Mouse (Mus musculus): ENCODE data around the gene Ccn2. TPM values are rescaled to one million over a fixed set of nuclear protein-coding genes. Genes with fewer than 3 reads are reported as not detected.
A peak's percentile ranks its signal among the peaks of the same experiment; 100 is the strongest.

Gene Ccn2
- polyA plus RNA-seq, 1 experiment from 2014 or later = 17.1 TPM

- Histone ChIP-seq H3K9ac (no peak overlapping the region), H3K9me3 (no peaks in the 10 kb centered on the region), H3K36me3 (no peaks in the 10 kb centered on the region), H3K4me3 (no peak overlapping the region), H3K4me1 (peaks cover 14% of the 10 kb centered on the region), H3K27ac (no peak overlapping the region), H3K27me3 (no peaks in the 10 kb centered on the region), H3K4me2 (replicated peaks) (no peak overlapping the region)
- no peak for ATAC-seq (ENCODE audit: low FRiP score, low read depth)
- WGBS = 77% methylated on average over 9 of the region's 9 CpGs
These were observed 39.0 kb downstream of the Ccn2 start for GRCm38 (mm10) chr10:24634288-24634687.

DNA sequence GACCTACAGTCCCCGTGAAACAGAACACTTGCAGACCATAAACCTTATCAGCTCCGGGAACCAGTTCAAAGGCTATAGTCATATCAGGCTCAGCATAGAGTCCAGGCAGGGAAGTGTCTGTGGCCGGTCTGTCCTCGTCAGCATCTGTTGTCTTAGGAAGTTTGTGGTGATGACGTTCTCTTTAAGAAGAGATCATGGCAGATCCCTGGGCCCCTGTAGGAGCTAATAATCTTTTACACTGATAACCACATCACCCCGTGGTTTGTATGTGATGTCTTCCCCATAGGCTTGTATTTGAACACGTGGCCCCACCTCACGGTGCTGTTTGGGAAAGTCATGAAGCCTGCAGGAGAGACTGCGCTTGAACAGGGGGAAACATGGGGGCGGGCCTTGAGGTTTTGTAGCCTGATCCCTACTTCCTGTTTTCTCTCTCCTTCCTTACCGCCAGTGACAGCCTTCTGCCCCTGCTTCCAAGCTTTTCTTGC is 40.1 kb downstream of the Ccn2 start:
- Histone ChIP-seq H3K4me1 (peaks cover 21% of the 10 kb centered on the region), H3K4me2 (replicated peaks) (no peak overlapping the region), H3K9ac (no peak overlapping the region), H3K27ac (no peak overlapping the region), H3K27me3 (no peaks in the 10 kb centered on the region), H3K36me3 (no peaks in the 10 kb centered on the region), H3K4me3 (no peak overlapping the region), H3K9me3 (no peaks in the 10 kb centered on the region)
- 66% methylated on average over 11 of the region's 11 CpGs for WGBS
- no peak; the same call in 1 of the 2 replicates for ATAC-seq (ENCODE audit: low FRiP score, low read depth)

- 89% methylated on average over 10 of the region's 10 CpGs for WGBS
- Histone ChIP-seq H3K4me3 (no peak overlapping the region), H3K27ac (no peak overlapping the region), H3K4me1 (peaks cover 23% of the 10 kb centered on the region), H3K9me3 (no peaks in the 10 kb centered on the region), H3K27me3 (no peaks in the 10 kb centered on the region), H3K9ac (no peak overlapping the region), H3K4me2 (replicated peaks) (no peak overlapping the region), H3K36me3 (no peaks in the 10 kb centered on the region)
- ATAC-seq (ENCODE audit: low FRiP score, low read depth) = no peak
These were observed 40.6 kb downstream of the Ccn2 start for GRCm38 (mm10) chr10:24635884-24636283.

- H3K36me3 ChIP-seq = no peaks in the 10 kb centered on the region
- no peak overlapping the region for H3K4me3 ChIP-seq
- H3K4me2 ChIP-seq (replicated peaks) = no peak overlapping the region
- H3K27ac ChIP-seq = no peak overlapping the region
- peaks cover 24% of the 10 kb centered on the region for H3K4me1 ChIP-seq
- 87% methylated on average over 2 of the region's 2 CpGs for WGBS
- H3K9ac ChIP-seq = no peak overlapping the region
- no peak for ATAC-seq (ENCODE audit: low FRiP score, low read depth)
- H3K9me3 ChIP-seq = no peaks in the 10 kb centered on the region
- H3K27me3 ChIP-seq = no peaks in the 10 kb centered on the region
These were observed 41.7 kb downstream of the Ccn2 start for GRCm38 (mm10) chr10:24636986-24637385.

GRCm38 (mm10) chr10:24638306-24639070 is 43.2 kb downstream of the Ccn2 start:
- 42% methylated on average over 10 of the region's 10 CpGs for WGBS
- no peaks in the 10 kb centered on the region for H3K27me3 ChIP-seq
- no peaks in the 10 kb centered on the region for H3K9me3 ChIP-seq
- peaks cover 24% of the 10 kb centered on the region for H3K4me1 ChIP-seq
- H3K27ac ChIP-seq = no peak overlapping the region
- ATAC-seq (ENCODE audit: low FRiP score, low read depth) = no peak
- H3K4me3 ChIP-seq = no peak overlapping the region
- H3K4me2 ChIP-seq (replicated peaks) = no peak overlapping the region
- no peak overlapping the region for H3K9ac ChIP-seq
- no peaks in the 10 kb centered on the region for H3K36me3 ChIP-seq

GRCm38 (mm10) chr10:24639596-24639995 is 44.4 kb downstream of the Ccn2 start:
- H3K4me2 ChIP-seq (replicated peaks) = peak overlapping the region; percentile 27
- H3K4me3 ChIP-seq = no peak overlapping the region
- peaks cover 24% of the 10 kb centered on the region for H3K4me1 ChIP-seq
- H3K36me3 ChIP-seq = no peaks in the 10 kb centered on the region
- no peak for ATAC-seq (ENCODE audit: low FRiP score, low read depth)
- H3K27ac ChIP-seq = no peak overlapping the region
- WGBS = 56% methylated on average over 7 of the region's 7 CpGs
- no peak overlapping the region for H3K9ac ChIP-seq
- no peaks in the 10 kb centered on the region for H3K27me3 ChIP-seq
- H3K9me3 ChIP-seq = no peaks in the 10 kb centered on the region

- Histone ChIP-seq H3K4me3 (no peak overlapping the region), H3K27me3 (no peaks in the 10 kb centered on the region), H3K9me3 (no peaks in the 10 kb centered on the region), H3K27ac (no peak overlapping the region), H3K36me3 (no peaks in the 10 kb centered on the region), H3K4me1 (peaks cover 24% of the 10 kb centered on the region), H3K9ac (no peak overlapping the region), H3K4me2 (replicated peaks) (no peak overlapping the region)
- 76% methylated on average over 6 of the region's 6 CpGs for WGBS
- no peak for ATAC-seq (ENCODE audit: low FRiP score, low read depth)
These were observed 45.1 kb downstream of the Ccn2 start for GRCm38 (mm10) chr10:24640186-24640875.

DNA sequence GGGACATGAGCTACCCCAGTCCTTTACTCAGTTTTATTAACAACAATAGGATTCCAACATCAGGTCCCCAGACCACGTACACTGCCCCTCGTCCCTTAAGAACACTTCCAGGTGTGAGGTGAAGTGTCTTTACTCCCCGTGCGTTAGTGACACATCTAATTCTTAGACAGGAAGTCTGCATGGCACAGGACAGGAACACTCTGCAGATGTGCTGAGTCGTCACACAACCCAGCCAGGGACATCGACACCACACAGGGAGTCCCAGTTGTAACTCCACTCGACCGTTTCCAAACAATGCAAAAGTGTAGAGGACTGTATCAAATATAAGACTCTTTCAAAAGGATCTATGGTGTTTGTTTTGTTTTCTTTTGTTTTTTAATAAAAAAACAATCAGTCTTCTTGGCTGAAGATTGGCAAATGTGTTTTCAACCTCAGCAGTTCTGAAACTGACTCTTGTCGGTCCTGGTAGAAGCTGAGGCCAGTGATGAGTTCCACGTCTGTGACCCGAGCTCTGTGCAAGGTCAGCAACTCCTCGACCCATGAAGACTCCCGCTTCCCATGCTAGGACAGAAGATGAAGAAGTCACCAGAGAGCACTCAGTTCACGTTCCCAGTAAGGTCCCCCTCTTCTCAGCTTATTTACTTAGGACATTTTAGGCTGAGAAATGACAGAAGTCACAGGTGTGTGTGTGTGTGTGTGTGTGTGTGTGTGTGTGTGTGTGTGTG is 46.3 kb downstream of the Ccn2 start:
- 62% methylated on average over 14 of the region's 14 CpGs for WGBS
- no peak for ATAC-seq (ENCODE audit: low FRiP score, low read depth)
- Histone ChIP-seq H3K9me3 (no peaks in the 10 kb centered on the region), H3K27ac (no peak overlapping the region), H3K4me3 (no peak overlapping the region), H3K36me3 (no peaks in the 10 kb centered on the region), H3K9ac (no peak overlapping the region), H3K27me3 (no peaks in the 10 kb centered on the region), H3K4me1 (peaks cover 24% of the 10 kb centered on the region), H3K4me2 (replicated peaks) (no peak overlapping the region)

DNA sequence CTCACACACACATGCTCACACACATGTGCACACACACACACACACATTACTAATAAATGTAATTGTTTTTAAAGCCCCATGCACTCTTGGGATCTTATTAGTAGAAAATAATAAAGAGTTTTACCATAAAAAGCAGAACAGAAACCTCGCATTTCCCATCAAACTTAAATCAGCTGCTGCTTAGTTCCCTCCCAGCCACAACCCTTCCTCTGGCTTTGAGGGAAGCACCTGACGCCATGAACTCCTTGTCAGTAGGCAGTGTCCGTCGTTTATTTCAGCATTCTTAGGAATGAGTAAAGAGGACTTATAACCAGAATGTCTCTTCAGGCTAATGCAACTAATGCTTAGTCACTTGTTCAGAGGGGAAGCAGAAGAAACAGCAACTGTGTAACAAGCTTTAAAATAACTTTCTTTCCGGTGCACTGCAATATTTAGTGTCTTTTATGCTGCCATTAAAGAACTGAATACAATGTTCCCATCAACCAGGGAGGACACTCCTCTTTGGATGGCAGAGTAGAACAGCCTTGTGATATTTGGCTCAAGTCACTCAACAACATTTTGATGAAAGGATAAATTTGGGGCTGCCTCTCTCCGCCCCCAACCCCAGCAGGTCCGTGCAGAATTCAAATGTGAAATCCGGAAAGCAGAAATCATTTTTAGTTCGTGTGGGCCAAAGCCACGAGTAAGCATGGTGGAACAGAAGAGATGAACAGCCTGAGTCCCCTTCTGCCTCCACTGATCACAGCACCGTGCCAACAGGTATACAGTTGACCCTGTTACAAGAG is 47.7 kb downstream of the Ccn2 start:
- H3K27ac ChIP-seq = no peak overlapping the region
- H3K27me3 ChIP-seq = no peaks in the 10 kb centered on the region
- no peak overlapping the region for H3K4me3 ChIP-seq
- H3K4me1 ChIP-seq = peaks cover 23% of the 10 kb centered on the region
- H3K9me3 ChIP-seq = no peaks in the 10 kb centered on the region
- ATAC-seq (ENCODE audit: low FRiP score, low read depth) = no peak
- H3K36me3 ChIP-seq = no peaks in the 10 kb centered on the region
- H3K4me2 ChIP-seq (replicated peaks) = no peak overlapping the region
- 78% methylated on average over 11 of the region's 11 CpGs for WGBS
- no peak overlapping the region for H3K9ac ChIP-seq

DNA sequence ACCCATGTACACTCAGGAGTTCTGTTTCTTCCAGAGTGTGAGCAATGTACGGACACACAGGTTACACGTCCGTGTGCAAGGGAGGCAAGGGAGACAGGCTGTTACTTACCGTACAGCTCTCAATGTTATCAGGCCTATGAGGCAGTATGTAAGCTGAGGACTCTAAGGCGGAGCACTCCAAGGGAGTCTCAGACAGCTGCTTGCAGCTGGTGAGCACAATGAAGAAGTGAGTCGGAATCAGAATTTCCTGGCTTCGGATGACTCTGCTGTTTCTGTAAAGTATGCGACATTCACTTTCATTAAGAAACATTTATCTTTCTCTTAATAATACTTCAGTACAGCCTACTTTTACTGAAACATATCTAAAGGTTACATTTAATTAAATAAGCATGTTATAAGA is 49.9 kb downstream of the Ccn2 start:
- Histone ChIP-seq H3K27me3 (no peaks in the 10 kb centered on the region), H3K4me2 (replicated peaks) (no peak overlapping the region)
- WGBS = 89% methylated on average over 8 of the region's 8 CpGs

More for the DNA sequence above, 49.9 kb downstream of the Ccn2 start:
- Histone ChIP-seq H3K27ac (no peak overlapping the region), H3K9ac (no peak overlapping the region), H3K4me3 (no peak overlapping the region), H3K9me3 (no peaks in the 10 kb centered on the region), H3K36me3 (no peaks in the 10 kb centered on the region), H3K4me1 (0 out of 2 replicates have a peak, but pooled peaks cover 3% of the 10 kb centered on the region)
- no peak for ATAC-seq (ENCODE audit: low FRiP score, low read depth)

Data from limb, embryonic 13.5 days (tissue).